Mouse (Mus musculus) megakaryocyte, embryonic 14.5 days (primary cell): ENCODE measurements around the gene Thumpd3. TPM values are rescaled to one million over a fixed set of nuclear protein-coding genes. Genes with fewer than 3 reads are reported as not detected.

Experiments used
- H3K27me3 ChIP-seq: replicated peaks from 2 replicates; pipeline ENCODE3; 2012; ENCODE audit warnings: inconsistent platforms
- H3K36me3 ChIP-seq: replicated peaks from 2 replicates; pipeline ENCODE3; 2012; ENCODE audit warnings: low read length, inconsistent platforms, mixed read lengths
- H3K4me1 ChIP-seq: 2 replicates; pipeline ENCODE4 v1.6.1; 2012; ENCODE audit warnings: inconsistent platforms
- H3K4me3 ChIP-seq: replicated peaks from 2 replicates; pipeline ENCODE3; 2012; ENCODE audit warnings: moderate library complexity, mild to moderate bottlenecking, inconsistent platforms
- H3K9me3 ChIP-seq: 2 replicates; pipeline ENCODE4 v1.6.1; 2012; ENCODE audit warnings: inconsistent platforms
- FLI1 ChIP-seq: IDR thresholded peaks from 2 replicates; pipeline ENCODE4 v1.6.1; 2012; ENCODE audit warnings: low read length, inconsistent platforms, mixed read lengths
- GATA1 ChIP-seq: IDR thresholded peaks from 3 replicates; pipeline ENCODE4 v1.6.1; 2012; ENCODE audit warnings: mixed read lengths, low read length, inconsistent platforms, borderline replicate concordance
- polyA plus RNA-seq: library from polyadenylated mRNA; stranded (reverse); fragments of >175 nt; gene quantifications from 2 replicates; pipeline ENCODE4 v1.2.3, GENCODE M21; 2012; ENCODE audit warnings: low replicate concordance; ENCODE audit not compliant: insufficient read depth

Gene Thumpd3
- polyA plus RNA-seq, 1 experiment: 5.0 TPM

- Histone ChIP-seq H3K4me1 (peaks cover 67% of the 10 kb centered on the region), H3K36me3 (peaks cover 83% of the 10 kb centered on the region), H3K9me3 (no peaks in the 10 kb centered on the region), H3K27me3 (no peaks in the 10 kb centered on the region), H3K4me3 (no peak overlapping the region)
- TF ChIP-seq GATA1: no peak
Measured at GRCm38 (mm10) chr6:113052972-113053371, 6.9 kb downstream of the Thumpd3 start.

DNA sequence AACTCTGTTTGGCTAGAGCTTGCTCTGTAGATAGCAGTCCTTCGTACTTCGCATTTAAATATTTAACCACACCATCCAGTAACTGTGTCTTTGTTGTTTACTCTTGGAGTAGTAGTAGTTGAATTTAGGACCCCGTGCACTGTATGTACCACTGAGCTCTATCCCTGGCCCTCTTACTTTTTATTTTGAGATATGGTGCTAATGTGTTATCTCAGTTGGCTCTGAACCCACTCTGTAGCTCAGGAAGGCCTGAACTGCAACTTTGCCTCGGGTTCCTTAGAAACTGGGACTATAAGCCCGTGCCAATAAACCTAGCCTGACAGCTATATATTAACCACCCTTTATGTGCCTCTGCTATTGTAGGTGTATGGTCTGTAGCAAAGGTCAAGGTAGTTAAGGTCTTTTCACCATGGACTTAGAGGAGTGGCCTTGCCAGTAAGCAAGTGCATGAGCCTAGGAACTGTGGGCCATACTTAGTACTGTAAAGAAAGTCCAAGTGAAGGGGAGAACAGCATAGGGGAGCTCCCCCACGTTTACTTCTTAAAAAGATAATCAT, 8.6 kb downstream of the Thumpd3 start:
- Histone ChIP-seq H3K36me3 (peaks cover 88% of the 10 kb centered on the region), H3K4me1 (peaks cover 59% of the 10 kb centered on the region; the same call in 1 of the 2 replicates), H3K9me3 (no peaks in the 10 kb centered on the region), H3K27me3 (no peaks in the 10 kb centered on the region), H3K4me3 (no peak overlapping the region)
- no peak for TF ChIP-seq GATA1
- no peak for TF ChIP-seq FLI1

GRCm38 (mm10) chr6:113060892-113061563, 15.0 kb downstream of the Thumpd3 start:
- TF ChIP-seq FLI1: no peak
- no peak for TF ChIP-seq GATA1
- no peaks in the 10 kb centered on the region for H3K27me3 ChIP-seq
- peaks cover 52% of the 10 kb centered on the region for H3K4me1 ChIP-seq
- H3K4me3 ChIP-seq: no peak overlapping the region
- no peaks in the 10 kb centered on the region for H3K9me3 ChIP-seq
- H3K36me3 ChIP-seq: peaks cover 95% of the 10 kb centered on the region

- Histone ChIP-seq H3K4me1 (peaks cover 59% of the 10 kb centered on the region), H3K27me3 (no peaks in the 10 kb centered on the region), H3K4me3 (no peak overlapping the region), H3K36me3 (peaks cover 97% of the 10 kb centered on the region), H3K9me3 (no peaks in the 10 kb centered on the region)
- TF ChIP-seq GATA1 (no peak), FLI1 (no peak)
Measured at GRCm38 (mm10) chr6:113062253-113062652, 16.2 kb downstream of the Thumpd3 start.

- Histone ChIP-seq H3K9me3 (no peaks in the 10 kb centered on the region), H3K36me3 (peaks cover 99% of the 10 kb centered on the region), H3K27me3 (no peaks in the 10 kb centered on the region), H3K4me1 (peaks cover 53% of the 10 kb centered on the region), H3K4me3 (no peak overlapping the region)
- no peak for TF ChIP-seq FLI1
- no peak for TF ChIP-seq GATA1
Measured at GRCm38 (mm10) chr6:113063363-113063762, 17.3 kb downstream of the Thumpd3 start.

GRCm38 (mm10) chr6:113065186-113065585, 19.2 kb downstream of the Thumpd3 start:
- Histone ChIP-seq H3K4me3 (no peak overlapping the region), H3K4me1 (peaks cover 58% of the 10 kb centered on the region), H3K36me3 (peaks cover 100% of the 10 kb centered on the region), H3K27me3 (no peaks in the 10 kb centered on the region), H3K9me3 (no peaks in the 10 kb centered on the region)
- no peak for TF ChIP-seq GATA1
- TF ChIP-seq FLI1: no peak

GRCm38 (mm10) chr6:113069154-113069553, 23.1 kb downstream of the Thumpd3 start:
- Histone ChIP-seq H3K27me3 (no peaks in the 10 kb centered on the region), H3K36me3 (peaks cover 89% of the 10 kb centered on the region), H3K9me3 (no peaks in the 10 kb centered on the region), H3K4me1 (peaks cover 62% of the 10 kb centered on the region), H3K4me3 (no peak overlapping the region)
- no peak for TF ChIP-seq GATA1

DNA sequence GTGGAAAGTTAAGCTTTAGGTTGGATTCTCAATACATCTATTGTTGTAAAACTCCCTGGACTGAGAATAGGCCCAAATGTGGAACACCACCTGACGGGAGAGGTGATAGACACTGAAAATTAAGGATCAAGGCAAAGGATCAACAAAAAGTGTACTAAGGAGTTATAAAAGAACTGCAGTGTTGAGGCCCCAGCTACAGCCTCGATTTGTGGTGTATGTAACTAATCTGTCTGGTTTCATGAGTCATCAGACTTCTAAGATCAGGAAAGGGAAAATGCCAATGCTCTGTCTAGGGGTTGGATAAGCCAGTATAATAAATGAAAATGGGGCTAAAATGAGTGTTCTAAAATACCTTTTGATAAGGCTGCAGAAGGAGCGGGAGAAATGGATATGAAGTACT, 29.2 kb downstream of the Thumpd3 start:
- Histone ChIP-seq H3K4me1 (peaks cover 44% of the 10 kb centered on the region), H3K9me3 (no peaks in the 10 kb centered on the region), H3K4me3 (peak overlapping the region; percentile 99), H3K36me3 (peaks cover 36% of the 10 kb centered on the region), H3K27me3 (no peaks in the 10 kb centered on the region)
- TF ChIP-seq GATA1: no peak
- TF ChIP-seq FLI1: no peak

- Histone ChIP-seq H3K4me3 (peak overlapping the region; percentile 99), H3K27me3 (no peaks in the 10 kb centered on the region), H3K9me3 (no peaks in the 10 kb centered on the region), H3K4me1 (peaks cover 44% of the 10 kb centered on the region), H3K36me3 (peaks cover 29% of the 10 kb centered on the region)
- TF ChIP-seq GATA1 (peak; percentile 62; the same call in 1 of the 3 replicates), FLI1 (no peak)
Measured at GRCm38 (mm10) chr6:113076012-113076685, 30.1 kb downstream of the Thumpd3 start.

- H3K36me3 ChIP-seq: peaks cover 23% of the 10 kb centered on the region
- H3K9me3 ChIP-seq: no peaks in the 10 kb centered on the region
- H3K4me1 ChIP-seq: peaks cover 44% of the 10 kb centered on the region
- TF ChIP-seq GATA1 (no peak), FLI1 (no peak; the same call in 1 of the 2 replicates)
- H3K4me3 ChIP-seq: peak within 1 kb of the TSS; percentile 99
- H3K27me3 ChIP-seq: no peaks in the 10 kb centered on the region
Measured at GRCm38 (mm10) chr6:113076686-113077516, 30.9 kb downstream of the Thumpd3 start, which contains the start of gene Setd5. Setd5 (plus strand) TSS chr6:113077365.
